Mouse (Mus musculus) stomach, embryonic 14.5 days (tissue): ENCODE measurements around the gene Grin2d. TPM values are rescaled to one million over a fixed set of nuclear protein-coding genes. Genes with fewer than 3 reads are reported as not detected.
"Not testable (repeated sequence)": the region's sequence is repeated elsewhere in the genome, so short reads cannot be mapped to it uniquely, and the experiment has no call there.

Experiments used
- ATAC-seq: fragments of 200-750 bp; cut with Nextera tagmentation; 2 replicates; pipeline ENCODE4 v1.8.0; 2017; ENCODE audit warnings: low read depth, moderate TSS enrichment; ENCODE audit not compliant: insufficient number of reproducible peaks, insufficient read depth, low FRiP score
- H3K27ac ChIP-seq: fragments of 300-500 bp; sonication (generic); 2 replicates; pipeline ENCODE4 v1.5.1; 2014; ENCODE audit warnings: mild to moderate bottlenecking, low read length, moderate library complexity, mixed read lengths
- H3K27me3 ChIP-seq: fragments of 300-500 bp; sonication (generic); 2 replicates; pipeline ENCODE4 v1.6.1; 2014; ENCODE audit warnings: low read length, control low read depth, mixed read lengths; ENCODE audit not compliant: control insufficient read depth, insufficient read depth
- H3K36me3 ChIP-seq: fragments of 300-500 bp; sonication (generic); 2 replicates; pipeline ENCODE4 v1.6.1; 2014; ENCODE audit warnings: mild to moderate bottlenecking, control low read depth, low read length, moderate library complexity, mixed read lengths; ENCODE audit not compliant: control insufficient read depth, insufficient read depth
- H3K4me1 ChIP-seq: fragments of 300-500 bp; sonication (generic); 2 replicates; pipeline ENCODE4 v1.6.1; 2014; ENCODE audit warnings: low read length, control low read depth, mixed read lengths; ENCODE audit not compliant: control insufficient read depth, insufficient read depth
- H3K4me2 ChIP-seq: fragments of 300-500 bp; sonication (generic); replicated peaks from 2 replicates; pipeline ENCODE4 v1.6.1; 2014; ENCODE audit warnings: low read depth, low read length, control low read depth
- H3K4me3 ChIP-seq: fragments of 300-500 bp; sonication (generic); 2 replicates; pipeline ENCODE4 v1.5.1; 2014; ENCODE audit warnings: low read depth, low read length, control low read depth
- H3K9ac ChIP-seq: fragments of 300-500 bp; sonication (generic); replicated peaks from 2 replicates; pipeline ENCODE4 v1.6.1; 2014; ENCODE audit warnings: low read depth, mild to moderate bottlenecking, control low read depth, low read length, moderate library complexity, mixed read lengths
- H3K9me3 ChIP-seq: fragments of 300-500 bp; sonication (generic); 2 replicates; pipeline ENCODE4 v1.6.1; 2016; ENCODE audit warnings: low read depth, low read length, control low read depth; ENCODE audit not compliant: control insufficient read depth
- WGBS: fragments of 180-500 bp; shearing (Covaris S2); extraction: QIAGEN DNeasy Blood & Tissue Kit; methylation state at CpG from one replicate; pipeline ENCODE4 v1.1.7; 2014; 5-methylcytosine and 5-hydroxymethylcytosine counted together
- polyA plus RNA-seq: library from polyadenylated mRNA; unstranded; fragments of >200 nt; fragmentation: Nextera tagmentation; extraction: Ambion mirVana; gene quantifications from 2 replicates; pipeline ENCODE4 v1.2.1, GENCODE M21; 2014

The Grin2d gene
- 0.29 and 0.48 TPM in 2 replicates for polyA plus RNA-seq

DNA sequence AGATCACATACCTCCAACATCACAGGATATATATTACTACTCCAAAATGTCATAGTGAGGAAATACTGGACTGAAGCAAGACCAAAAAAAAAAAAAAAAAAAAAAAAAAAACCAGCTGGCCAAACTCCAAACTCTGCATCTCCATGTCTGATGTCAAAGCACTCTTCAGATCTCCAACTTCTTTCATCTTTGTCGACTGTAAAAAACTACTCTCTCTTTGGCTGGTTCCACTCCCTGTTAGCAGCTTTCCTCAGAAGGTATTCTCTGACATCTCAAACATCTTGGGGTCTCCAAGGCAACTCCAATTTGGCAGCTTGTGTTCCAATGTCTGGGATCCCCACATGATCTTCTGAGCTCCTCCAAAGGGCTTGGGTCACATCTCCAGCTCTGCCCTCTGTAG lies at the start of gene Grin2d:
Grin2d (minus strand) TSS at position 101 of the 400 bp plus-strand sequence.
- not testable (repeated sequence) for H3K27ac ChIP-seq, H3K9ac ChIP-seq, H3K4me3 ChIP-seq, H3K27me3 ChIP-seq, ATAC-seq, H3K4me2 ChIP-seq, H3K9me3 ChIP-seq
- 97% methylated on average over 1 of the region's 1 CpGs for WGBS
- Histone ChIP-seq H3K36me3 (peaks cover 75% of the 10 kb centered on the region), H3K4me1 (peaks cover 15% of the 10 kb centered on the region; the same call in 1 of the 2 replicates)

DNA sequence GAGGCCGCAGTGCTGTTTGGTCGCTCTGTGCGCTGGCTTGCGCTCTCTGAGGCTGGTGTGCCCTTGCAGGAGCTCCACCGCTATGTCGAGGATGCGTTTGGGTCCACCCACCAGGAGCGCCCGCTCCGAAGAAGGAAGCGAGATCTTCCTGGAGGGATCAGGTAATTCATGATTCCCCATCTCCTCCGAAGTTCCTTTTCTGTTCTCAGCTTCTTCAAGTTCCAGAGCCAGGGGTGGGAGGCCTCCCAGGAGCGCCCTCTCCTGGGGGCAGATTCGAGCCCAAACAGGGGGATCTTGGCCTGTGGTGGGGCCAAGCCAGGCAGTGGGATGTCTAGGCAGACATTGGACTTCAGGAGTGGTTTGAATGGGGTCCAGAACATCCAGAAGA lies 46.2 kb upstream of the Grin2d start:
- peaks cover 31% of the 10 kb centered on the region for H3K4me1 ChIP-seq
- H3K4me3 ChIP-seq: peak overlapping the region; percentile 35; the same call in 1 of the 2 replicates
- WGBS: 21% methylated on average over 14 of the region's 14 CpGs
- no peak overlapping the region for H3K9ac ChIP-seq
- H3K27me3 ChIP-seq: no peaks in the 10 kb centered on the region
- H3K27ac ChIP-seq: 0 out of 2 replicates have a peak overlapping the region, but pooled peaks have one; percentile 96
- H3K9me3 ChIP-seq: no peaks in the 10 kb centered on the region
- no peak for ATAC-seq
- H3K4me2 ChIP-seq: peak overlapping the region; percentile 50
- no peaks in the 10 kb centered on the region for H3K36me3 ChIP-seq

- H3K9me3 ChIP-seq: no peaks in the 10 kb centered on the region
- peak within 1 kb of the TSS; percentile 18; the same call in 1 of the 2 replicates for H3K9ac ChIP-seq
- peaks cover 3% of the 10 kb centered on the region; the same call in 1 of the 2 replicates for H3K36me3 ChIP-seq
- peak within 1 kb of the TSS; percentile 96 for H3K27ac ChIP-seq
- H3K4me3 ChIP-seq: peak within 1 kb of the TSS; percentile 35
- peak within 1 kb of the TSS; percentile 50 for H3K4me2 ChIP-seq
- peaks cover 35% of the 10 kb centered on the region for H3K4me1 ChIP-seq
- 8% methylated on average over 24 of the region's 24 CpGs for WGBS
- peak; percentile 44; the same call in 1 of the 2 replicates for ATAC-seq
- no peaks in the 10 kb centered on the region for H3K27me3 ChIP-seq
Measured at GRCm38 (mm10) chr7:45923762-45924428, 45.7 kb upstream of the Grin2d start, which contains the start of gene Ccdc114. TSS of gene Ccdc114 (plus strand) at chr7:45924072.

GRCm38 (mm10) chr7:45922928-45923761 lies 45.0 kb upstream of the Grin2d start:
- under 1% methylated on average over 37 of the region's 37 CpGs for WGBS
- Histone ChIP-seq H3K4me1 (peaks cover 38% of the 10 kb centered on the region), H3K27ac (peak overlapping the region; percentile 96), H3K9ac (0 out of 2 replicates have a peak overlapping the region, but pooled peaks have one; percentile 18), H3K9me3 (no peaks in the 10 kb centered on the region), H3K27me3 (no peaks in the 10 kb centered on the region), H3K36me3 (peaks cover 8% of the 10 kb centered on the region; the same call in 1 of the 2 replicates), H3K4me3 (peak overlapping the region; percentile 35), H3K4me2 (peak overlapping the region; percentile 50)
- peak; percentile 88 for ATAC-seq

DNA sequence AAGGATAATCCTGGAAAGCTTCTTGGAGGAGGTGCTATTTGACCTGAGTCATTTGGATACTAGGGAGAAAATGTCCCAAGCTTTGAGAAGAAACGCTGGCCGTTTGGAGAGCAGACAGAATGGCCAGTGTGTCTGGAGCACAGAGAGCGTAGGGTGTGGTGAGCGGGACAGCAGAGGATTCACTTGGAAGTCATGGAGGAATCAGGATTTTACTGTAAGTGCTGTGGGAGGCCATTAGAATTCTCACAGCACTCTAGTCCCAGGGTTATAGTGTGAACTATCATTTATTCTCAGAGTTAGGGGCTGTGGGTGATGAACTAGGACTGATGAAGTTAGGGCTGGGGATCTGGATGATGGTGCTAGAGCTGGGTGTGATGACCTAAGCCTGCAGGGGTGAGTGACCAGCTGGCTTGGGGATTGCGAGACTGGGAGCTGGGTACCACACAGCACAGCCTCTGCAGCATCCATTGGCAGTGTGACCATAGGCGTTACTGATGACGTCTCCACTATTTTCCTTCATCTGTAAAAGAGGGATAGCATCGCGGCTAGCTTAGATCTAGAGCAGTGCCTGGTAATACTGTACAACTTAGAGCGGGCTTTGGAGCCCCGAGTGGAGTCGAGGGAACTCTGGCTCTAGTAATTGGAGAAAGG lies 43.9 kb upstream of the Grin2d start:
- Histone ChIP-seq H3K4me2 (peak overlapping the region; percentile 50), H3K27ac (peak overlapping the region; percentile 96), H3K27me3 (no peaks in the 10 kb centered on the region), H3K4me3 (no peak overlapping the region), H3K9me3 (no peaks in the 10 kb centered on the region), H3K9ac (no peak overlapping the region), H3K4me1 (peaks cover 49% of the 10 kb centered on the region), H3K36me3 (peaks cover 10% of the 10 kb centered on the region; the same call in 1 of the 2 replicates)
- WGBS: 79% methylated on average over 12 of the region's 12 CpGs
- ATAC-seq: no peak

GRCm38 (mm10) chr7:45921242-45921621 lies 43.1 kb upstream of the Grin2d start, which contains the start of gene Emp3:
TSS of gene Emp3 (minus strand) at chr7:45921404.
- H3K27me3 ChIP-seq: no peaks in the 10 kb centered on the region
- H3K9ac ChIP-seq: peak within 1 kb of the TSS; percentile 63
- 12% methylated on average over 9 of the region's 9 CpGs for WGBS
- no peaks in the 10 kb centered on the region for H3K9me3 ChIP-seq
- peaks cover 55% of the 10 kb centered on the region for H3K4me1 ChIP-seq
- H3K4me2 ChIP-seq: peak within 1 kb of the TSS; percentile 76
- peak within 1 kb of the TSS; percentile 53 for H3K4me3 ChIP-seq
- peak within 1 kb of the TSS; percentile 96 for H3K27ac ChIP-seq
- H3K36me3 ChIP-seq: peaks cover 10% of the 10 kb centered on the region; the same call in 1 of the 2 replicates
- ATAC-seq: no peak

- 12% methylated on average over 9 of the region's 9 CpGs for WGBS
- Histone ChIP-seq H3K4me3 (peak overlapping the region; percentile 53), H3K9me3 (no peaks in the 10 kb centered on the region), H3K27me3 (no peaks in the 10 kb centered on the region), H3K27ac (peak overlapping the region; percentile 96), H3K36me3 (peaks cover 10% of the 10 kb centered on the region; the same call in 1 of the 2 replicates), H3K9ac (peak overlapping the region; percentile 63), H3K4me2 (peak overlapping the region; percentile 76), H3K4me1 (peaks cover 60% of the 10 kb centered on the region)
- no peak for ATAC-seq
Measured at GRCm38 (mm10) chr7:45920583-45921241, 42.5 kb upstream of the Grin2d start.
